Mouse (Mus musculus): ENCODE measurements around the gene Znrd1.

DNA sequence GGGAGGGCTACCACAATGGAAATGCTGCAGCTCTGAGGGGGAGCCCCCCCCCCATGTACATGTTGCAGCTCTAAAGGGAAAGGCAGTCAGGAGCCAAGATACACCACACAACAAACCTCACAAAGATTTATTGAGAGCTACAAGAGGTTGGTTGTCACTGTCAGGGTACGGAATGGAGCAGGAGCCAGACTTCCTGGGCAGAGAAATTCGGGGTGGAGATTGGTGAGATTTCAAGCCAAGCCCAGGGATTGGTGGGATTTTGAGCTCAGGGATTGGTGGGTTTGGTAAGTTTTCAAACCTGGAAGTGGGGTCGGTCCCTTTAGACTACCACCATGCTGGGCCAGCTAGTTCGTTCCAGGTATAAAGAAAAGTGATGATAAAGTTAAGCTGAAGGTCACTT is 34.9 kb downstream of the Znrd1 start:
- TF ChIP-seq CTCF (IDR thresholded peaks at IDR 0.05; ENCODE audit: borderline replicate concordance, control insufficient read depth, extremely low read depth, insufficient read depth, low read length, poor library complexity) (no peak), POLR2A (IDR thresholded peaks at IDR 0.05; ENCODE audit: control insufficient read depth, extremely low read depth, insufficient read depth, low read length, poor library complexity) (no peak)
